Mouse (Mus musculus) kidney, postnatal 36 days (tissue): ENCODE results near the gene Lrrc42.
A peak's percentile ranks its signal among the peaks of the same experiment; 100 is the strongest.

Experiments used
- DNase-seq, 2 experiments: peaks; one replicate each; pipeline ENCODE4 v3.0.0; 2021 to 2022; ENCODE audit warnings: mixed read lengths in 2 of 2

The Lrrc42 gene

DNA sequence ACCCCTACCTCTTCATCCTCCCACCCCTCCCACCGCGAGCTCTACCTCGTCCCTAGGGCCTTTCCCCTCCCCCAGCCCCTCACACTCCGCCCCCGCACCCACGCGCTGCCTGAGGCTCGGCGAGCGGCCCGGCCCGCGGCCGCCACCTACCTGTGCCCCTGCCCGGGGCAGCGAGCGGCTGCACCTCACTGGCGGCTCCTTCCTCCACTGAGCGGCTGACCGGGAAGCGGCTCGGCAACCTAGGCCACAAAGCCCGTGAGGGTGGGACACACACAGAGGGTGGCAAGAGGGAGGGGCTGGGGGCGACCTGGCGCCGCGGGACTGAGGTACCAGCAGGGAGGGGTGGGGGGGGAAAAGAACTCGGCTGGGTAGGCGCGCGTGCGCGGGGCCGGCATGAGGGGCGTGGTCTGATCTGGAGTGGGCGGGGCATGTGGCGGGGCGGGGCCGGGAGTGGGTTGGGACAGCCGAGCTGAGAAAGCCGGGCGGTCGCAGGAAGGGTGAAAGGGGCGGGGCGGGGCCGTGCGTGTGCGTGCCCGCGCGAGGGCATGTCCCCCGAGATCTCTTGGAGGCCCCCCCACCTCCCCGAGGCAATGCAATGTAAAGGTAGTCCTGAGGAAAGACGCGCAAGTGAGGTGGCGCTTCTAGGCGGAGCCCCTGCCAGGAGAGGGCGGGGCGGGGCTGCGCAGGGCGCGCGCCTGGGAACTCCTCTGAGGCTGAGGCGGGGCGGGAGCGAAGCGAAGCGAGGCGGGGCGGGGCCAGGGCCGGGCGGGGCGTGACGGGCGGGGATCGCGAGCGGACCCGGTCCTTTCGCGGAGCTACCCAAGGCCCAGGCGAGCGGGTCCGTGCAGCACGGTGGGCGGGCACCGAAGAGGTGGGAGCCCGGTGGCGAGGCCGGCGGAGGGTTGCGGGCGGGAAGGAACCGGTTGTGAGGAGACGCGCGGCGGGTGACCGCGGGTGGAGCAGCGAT lies at the start of gene Lrrc42, which contains the start of gene Hspb11:
Lrrc42 (minus strand) TSS at position 408 of the 967 bp plus-strand sequence.
Hspb11 (plus strand) TSS at position 469 of the 967 bp plus-strand sequence.
- DNase-seq: peak; percentile 97 to 98

DNA sequence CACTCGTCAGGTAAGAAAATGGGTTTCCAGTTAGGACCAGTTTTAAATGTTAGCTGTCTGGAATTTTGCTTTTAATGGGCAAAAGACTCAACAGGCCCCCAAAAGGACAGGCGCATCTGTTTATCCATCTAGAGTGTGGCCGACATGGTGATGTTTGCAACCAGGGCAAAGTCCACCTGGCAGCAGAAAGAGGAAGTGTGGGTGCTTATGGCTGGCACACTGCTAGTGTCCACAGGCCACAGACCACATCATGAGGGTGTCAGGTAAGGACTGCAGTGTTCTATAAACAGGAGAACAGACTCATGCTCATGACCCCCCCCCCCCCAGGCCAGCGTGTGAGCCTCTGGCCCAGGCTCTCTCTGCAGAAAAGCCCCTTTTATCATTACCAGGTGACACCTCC lies 49.5 kb upstream of the Lrrc42 start:
- DNase-seq: peak; percentile 76 to 81

DNA sequence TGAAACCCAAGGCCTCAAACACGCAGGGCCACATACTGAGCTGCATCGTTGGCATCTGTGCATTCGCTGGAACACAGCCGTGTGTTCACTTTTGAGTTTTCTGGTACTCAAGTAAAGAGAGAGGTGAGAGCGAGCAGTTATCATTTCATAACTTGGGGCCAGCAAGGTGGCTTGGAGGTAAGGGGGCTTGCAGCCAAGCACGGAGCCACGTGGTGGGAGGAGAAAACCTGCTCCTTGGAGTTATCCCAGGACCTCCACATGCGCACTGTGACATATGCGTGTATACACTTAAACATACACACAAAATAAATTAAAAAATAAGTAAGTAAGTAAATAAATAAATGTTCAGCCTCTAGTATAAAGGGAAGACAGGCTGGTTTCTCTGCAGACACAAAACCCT lies 48.9 kb upstream of the Lrrc42 start:
- peak in 1 of 2 experiments; percentile 62 for DNase-seq

DNA sequence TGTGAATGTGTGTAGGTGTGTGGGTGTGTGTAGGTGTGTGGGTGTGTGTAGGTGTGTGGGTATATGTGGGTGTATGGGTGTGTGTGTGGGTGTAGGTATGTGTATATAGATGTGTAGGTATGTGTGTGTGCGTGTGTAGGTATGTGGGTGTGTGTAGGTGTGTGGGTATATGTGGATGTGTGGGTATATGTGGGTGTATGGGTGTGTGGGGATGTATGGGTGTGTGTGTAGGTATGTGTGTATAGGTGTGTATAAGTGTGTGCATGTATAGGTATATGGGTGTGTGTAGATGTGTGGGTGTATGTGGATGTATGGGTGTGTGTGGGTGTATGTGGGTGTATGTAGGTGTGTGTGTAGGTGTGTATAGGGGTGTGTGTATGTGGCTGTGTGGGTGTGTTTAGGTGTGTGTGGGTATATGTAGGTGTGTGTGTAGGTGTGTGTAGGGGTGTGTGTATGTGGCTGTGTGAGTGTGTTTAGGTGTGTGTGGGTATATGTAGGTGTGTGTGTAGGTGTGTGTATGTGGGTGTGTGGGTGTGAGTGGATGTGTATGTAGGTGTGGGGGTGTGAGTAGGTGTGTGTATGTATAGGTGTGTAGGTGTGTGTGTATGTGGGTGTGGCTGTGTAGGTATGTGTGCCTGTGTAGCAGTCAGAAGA lies 47.7 kb upstream of the Lrrc42 start:
- DNase-seq: no peak

DNA sequence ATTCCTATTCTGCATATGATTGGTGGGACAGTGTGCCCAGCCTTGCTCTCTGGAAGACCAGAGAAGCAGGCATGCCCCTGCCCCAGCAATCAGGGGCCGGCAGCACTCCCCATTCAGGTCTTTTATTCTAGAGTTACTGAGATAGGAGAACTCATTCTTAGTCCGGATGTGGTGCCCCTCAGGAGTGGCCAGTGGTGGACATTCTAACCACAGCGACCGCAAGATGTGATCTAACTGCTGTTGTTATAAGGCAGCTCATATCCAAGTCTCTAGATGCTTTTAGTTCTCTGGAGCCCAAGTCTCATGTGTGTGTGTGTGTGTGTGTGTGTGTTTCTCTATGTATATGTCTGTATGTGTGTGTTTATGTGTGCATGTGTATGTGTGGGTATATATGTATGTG lies 47.0 kb upstream of the Lrrc42 start:
- DNase-seq: no peak

DNA sequence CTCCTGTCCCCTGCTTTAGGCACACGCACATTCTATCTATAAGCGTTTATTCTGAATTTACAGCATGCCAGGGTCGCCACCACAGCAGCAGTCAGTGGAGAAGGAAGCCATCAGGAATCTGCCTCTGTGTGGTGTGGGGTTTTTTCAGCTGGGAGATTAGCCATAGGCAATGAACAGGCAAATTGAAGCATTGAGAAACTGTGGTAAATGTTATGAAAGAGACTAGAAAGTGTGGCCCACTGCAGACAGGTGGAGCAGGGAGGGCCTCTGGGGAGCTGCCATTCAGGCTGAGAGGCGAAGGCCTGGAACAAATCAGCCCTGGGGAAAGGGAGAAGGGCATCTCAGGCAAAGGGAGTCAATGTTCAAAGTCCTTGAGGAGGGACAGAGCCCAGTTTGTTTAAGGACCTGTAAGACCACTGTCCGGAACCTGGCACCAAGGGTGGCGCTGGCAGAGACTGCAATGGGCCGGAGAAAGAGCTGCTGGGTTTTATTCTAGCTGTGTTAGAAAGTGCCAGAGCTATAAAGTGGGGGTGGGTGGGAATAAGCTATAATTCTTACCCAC lies 46.5 kb upstream of the Lrrc42 start:
- peak; percentile 77 to 82 for DNase-seq

DNA sequence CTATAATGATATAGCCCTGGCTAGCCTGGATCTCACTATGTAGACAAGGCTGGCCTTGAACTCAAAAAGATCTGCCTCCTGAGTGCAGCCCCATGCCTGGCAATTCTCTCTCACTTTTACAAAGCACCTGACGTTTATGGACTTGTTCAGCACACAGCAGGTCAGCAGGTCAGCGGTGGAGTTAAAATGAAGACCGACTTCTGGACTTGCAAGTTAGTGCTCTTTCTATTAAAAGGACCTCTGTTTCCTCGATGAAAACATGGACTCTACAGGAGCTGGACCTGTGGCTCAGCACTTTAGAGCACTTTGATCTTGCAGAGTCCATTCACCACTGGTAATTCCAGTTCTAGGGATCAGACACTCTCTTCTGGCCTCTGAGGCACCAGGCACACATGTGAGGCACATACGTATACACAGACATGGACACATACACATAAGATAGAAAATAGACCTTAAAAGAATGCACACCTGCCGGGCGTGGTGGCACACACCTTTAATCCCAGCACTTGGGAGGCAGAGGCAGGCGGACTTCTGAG lies 44.8 kb upstream of the Lrrc42 start:
- DNase-seq: peak; percentile 64 to 75

DNA sequence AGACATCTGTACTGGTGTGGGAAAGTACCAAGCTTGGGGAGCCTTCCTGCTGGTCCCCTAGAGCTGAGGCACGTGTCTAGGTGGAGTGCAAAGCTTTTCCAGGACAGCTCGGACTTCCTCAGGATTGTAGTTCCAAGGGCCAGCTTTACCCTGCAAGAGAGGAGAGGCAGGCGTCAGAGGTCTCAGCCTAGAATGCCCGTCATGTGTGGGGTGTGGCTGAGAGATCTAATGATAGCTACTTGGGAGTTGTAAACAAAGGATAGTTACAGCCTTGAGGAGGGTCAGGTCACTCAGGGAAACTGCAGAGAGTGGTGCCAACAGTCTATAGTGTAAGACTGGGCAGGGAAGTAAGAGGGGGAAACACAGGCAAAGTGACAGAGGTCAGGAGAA lies 38.9 kb upstream of the Lrrc42 start:
- DNase-seq: peak; percentile 28 to 40

DNA sequence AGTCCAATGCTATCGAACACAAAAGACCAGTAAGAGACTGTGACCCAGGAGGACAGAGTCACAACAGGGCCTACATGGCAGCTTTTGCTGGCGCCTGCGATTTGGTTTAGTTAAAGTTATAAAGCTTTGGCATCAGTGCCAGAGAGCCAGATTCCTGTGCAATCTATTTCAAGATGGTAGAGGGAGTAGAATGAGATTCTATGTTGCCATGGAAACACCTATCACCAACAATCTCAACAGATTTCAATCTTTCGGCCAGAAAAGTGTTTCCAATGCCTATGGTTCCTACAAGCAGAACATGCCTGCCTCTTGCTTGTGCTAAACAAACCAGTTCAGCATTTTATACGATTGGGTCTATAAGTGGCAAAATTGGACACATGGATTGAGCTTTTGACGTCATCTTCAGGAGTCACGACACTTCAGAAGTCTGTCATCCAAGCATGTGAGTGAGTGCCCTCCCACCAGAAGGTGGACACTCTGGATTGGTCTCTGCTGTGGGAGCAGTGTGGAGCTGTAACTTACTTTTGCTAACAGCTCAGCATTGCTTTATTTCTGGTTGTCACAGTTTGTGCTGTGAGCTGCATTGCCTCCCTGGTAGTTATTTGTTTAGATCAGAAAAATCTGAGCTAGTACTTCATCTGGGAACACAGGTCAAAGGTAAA lies 38.4 kb upstream of the Lrrc42 start:
- no peak for DNase-seq

DNA sequence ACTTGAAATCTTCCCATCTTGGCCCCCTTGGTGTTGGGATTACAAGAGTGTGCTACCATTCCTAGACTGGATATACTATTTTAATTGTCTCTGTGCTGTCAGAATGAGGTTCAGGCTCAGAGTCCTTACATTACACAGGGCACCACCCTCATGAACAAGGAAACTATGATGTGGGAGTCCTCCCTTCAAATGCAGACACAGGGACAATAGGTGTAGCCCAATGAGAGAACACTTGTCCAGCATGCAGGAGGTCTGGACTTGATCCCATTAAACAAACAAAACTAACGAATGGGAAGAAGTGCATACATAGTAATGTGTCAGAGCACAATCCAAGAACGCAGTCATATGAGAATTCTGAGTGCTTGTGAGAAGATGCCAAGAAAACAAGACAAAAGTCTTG lies 34.2 kb upstream of the Lrrc42 start:
- DNase-seq: no peak

DNA sequence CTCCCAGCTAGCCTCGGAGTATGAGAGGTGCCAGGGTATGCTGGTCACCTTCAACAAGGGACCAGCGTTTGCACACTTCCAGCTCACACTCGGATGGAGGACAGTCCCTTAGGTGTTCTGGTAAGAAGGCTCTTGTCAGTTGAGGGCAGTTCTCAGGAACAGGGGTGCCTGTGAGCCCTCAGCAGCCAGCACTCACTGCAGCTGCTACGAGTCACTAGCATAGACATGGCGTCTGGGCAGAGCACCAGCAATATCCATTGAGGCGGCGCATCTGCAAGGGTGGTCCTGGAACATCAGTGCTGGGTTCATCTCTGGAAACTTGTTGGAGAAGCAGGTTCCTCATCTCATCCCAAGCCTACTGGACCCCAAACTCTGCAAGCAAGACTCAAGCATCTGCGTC lies 33.1 kb upstream of the Lrrc42 start:
- DNase-seq: no peak

DNA sequence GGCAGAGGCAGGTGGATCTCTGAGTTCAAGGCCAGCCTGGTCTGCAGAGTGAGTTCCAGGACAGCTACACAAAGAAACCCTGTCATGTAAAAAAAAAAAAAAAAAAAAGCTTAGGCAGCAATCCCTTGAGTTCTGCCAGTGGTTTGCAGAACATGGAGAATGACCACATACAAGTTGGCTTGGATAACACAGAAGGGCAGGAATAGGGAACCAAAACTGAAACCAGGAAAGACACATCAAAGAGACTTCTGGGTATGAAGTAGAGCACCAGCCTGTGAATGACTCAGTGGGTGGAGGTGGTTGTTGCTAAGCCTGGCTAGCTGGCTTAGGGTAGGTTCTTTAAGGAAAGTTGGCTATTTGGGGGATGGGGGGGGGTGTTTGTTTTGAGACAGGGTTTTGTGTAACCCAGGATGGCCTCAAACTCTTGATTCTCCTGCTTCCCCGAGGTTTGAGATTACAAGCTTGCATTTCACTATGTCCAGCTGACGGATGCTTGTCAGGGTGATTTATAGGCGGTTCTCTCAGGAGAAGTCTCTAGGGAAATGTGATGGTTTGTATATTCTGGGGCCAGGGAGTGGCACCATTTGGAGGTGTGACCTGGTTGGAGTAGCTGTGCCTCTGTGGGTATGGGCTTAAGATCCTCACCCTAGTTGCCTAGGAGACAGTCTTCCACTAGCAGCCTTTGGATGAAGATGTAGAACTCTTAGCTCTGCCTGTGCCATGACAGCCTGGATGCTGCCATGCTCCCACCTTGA lies 32.3 kb upstream of the Lrrc42 start:
- DNase-seq: no peak

DNA sequence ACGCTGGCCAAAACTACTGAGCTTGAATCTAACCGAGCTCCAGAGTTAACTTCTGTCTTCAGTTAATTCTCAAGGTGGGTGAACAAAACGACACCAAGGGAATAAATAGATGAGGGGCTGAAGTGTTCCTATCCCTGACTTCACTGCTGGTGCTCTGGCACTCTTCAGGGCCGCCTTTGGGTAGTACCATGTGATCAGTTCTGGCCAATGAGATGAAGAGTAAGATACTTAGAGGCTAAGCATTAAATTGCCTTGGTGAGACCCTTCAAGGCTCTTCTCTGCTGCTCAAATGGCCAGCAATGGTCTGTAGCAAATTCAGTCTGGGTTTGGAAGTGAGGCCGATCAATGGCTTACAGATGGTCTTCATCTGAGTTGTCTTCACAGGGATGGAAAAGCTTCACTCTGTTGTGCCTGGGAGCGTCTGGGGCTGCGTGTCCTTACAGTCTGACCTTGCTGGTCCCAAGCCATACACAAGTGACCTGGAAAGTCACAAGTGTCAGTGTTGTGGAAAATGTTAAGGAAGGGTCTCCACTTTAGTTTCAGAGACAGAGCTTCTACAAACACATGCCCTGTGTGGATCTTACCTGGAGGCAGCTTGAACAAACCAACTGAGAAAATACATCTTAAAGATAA lies 27.6 kb upstream of the Lrrc42 start:
- DNase-seq: no peak

DNA sequence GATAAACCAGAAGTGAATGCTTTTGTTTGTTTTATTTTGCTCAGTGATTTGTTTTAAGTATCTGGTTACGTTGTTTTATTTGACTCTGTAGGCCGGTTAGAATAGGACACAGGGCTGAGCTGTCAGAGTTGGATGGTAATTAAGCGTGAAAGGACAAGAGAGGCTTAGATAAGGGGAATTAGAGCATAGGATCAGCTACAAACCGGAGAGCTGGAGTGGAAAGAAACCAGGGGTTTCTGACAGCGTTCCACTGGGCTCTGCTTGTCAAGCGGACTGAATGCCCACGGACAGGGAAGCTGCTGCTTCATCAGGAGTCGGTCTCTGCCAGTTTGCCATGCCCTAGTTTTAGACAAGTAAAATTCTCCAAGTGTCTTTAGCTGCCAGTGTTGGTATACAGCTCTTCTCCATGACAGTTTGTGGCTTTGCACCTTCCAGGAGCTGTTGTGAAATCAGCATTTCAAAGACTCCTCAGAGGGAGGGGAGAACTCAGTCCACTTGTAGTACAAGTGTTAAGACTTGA lies 24.9 kb upstream of the Lrrc42 start:
- no peak for DNase-seq

DNA sequence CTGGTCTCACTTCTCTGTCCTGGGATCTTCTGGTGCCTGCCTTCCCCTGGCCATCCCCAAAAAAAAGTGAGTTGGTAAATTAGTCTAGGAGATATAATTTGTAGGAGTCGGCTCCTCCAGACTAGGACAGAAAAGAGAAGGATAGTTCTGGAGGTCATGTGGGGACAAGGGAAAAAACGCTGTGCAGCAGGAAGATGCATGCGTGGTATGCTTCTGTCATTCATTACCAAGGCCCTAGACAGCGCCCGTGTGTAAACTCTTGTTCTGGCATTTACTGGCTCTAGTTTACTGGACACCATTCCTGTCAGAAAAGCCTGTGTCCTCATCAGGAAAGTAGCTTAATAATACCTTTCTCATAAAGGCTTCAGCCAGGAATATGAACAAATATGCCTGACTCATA lies 21.2 kb upstream of the Lrrc42 start:
- DNase-seq: peak; percentile 60 to 71

DNA sequence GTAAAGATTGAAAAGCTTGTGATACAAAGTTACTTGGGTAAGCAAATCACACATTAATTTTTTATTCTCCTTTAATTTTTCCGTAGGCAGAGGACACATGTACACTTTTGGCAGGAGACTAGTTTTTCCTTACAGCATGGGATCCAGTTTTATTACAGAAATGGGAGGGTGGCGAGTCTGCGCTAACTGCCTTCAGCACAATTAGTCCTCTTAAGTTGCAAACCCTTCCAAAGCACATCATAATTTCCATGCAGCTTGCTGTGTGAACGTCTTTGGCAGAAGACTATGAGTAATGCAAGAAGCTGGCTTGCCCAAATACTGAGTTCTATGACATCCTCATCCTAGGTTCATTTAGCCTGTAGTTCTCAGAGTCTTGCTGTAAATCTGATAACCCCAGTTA lies 20.4 kb upstream of the Lrrc42 start:
- DNase-seq: no peak

DNA sequence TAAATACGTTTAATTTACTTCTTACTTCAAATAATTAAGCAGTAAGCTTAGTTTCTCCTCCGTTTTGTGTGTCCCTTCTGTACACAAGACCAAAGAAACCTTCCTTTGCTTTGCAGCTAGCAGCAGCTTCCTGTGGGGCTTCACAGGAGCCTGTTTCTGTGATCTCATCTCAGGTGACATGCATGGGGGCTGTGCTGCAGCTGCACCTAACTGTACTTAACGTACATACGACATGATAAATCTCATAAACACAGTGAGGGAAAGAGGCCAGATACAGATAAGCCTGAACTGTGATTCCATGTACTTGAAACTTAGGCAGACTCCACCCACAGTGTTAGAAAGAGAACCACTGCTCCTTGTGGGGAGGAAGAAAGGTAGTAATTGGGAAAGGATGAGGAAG lies 6.7 kb upstream of the Lrrc42 start:
- no peak for DNase-seq

DNA sequence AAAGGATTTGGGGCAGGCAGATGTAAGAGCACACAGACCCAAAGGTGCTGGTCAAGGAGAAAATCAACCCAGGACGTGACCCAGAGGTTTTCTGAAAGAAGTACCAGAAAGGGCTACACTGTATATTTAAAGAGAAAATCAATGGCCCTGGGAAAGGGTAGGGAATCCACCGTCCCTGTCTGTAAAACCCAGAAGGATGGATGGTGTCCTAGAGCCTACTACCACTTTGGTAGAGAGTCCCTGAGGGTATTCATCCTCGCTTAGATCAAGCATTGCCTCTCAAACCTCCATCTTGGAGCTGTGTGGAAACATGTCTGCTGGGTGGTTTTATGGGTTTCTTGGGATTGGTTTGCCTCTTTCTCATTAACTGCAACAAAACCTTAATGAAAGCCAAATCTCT lies 1.1 kb upstream of the Lrrc42 start:
- no peak for DNase-seq

DNA sequence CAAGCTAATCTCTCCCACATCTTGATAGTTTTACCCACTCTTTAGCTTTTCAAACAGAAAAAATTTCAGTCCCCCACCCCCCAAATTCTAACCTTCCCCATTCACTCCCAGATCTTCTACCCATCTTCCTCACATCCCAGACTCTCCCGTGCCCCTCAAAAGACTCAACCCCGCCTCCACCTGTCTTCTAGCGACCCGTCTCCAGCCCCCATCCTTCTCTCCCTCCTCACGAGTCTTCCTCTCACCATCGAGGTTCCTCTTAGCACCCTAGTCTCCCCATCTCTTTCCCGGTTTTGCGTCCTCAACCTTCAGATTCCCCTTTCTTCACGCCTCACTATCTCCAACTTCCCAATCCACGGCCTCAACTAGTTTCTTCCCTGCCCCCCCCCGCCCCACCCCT lies 810 bp downstream of the Lrrc42 start:
- DNase-seq: no peak

DNA sequence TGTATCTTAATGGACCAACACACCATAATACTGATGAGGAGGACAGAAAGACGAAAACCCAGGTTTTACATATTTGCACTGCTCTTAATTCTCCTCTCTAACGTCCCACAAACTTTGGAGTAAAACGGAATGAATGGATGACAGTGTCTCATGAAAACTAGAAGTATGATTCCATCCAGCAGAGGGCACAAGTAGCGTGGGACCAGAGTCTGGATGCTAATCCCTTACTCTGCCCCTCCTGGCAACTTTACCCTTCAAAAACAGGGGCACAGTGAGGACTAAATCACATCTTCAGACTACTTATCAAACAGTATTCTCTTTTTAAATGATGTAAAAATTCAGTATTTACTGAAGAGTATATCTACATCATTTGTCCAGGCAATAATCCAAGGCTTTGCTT lies 2.8 kb downstream of the Lrrc42 start:
- peak; percentile 59 to 67 for DNase-seq

DNA sequence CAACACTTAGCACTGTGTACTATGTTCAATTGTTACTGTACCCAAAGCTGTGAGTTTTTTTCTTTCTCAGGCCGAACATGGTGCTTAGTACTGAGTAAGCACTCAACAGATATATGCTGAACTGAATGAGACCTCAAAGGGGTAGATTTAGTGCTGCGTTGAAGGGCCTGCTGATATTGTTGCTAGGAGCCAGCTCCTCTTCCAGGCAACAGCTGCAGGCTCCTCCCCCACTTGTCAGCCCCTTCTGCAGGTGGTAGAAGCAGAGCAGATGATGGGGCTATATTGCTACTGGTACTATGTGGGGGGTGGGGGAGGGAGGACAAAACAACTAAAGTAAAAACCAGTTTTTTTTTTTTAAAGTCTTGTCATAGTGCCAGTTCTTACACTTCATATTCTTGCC lies 3.9 kb downstream of the Lrrc42 start:
- DNase-seq: no peak
